Mouse (Mus musculus) spleen, adult 2 months (tissue): ENCODE results near the gene F8.

Experiments used
- CTCF ChIP-seq: fragments of 200-500 bp; IDR thresholded peaks from 2 replicates; pipeline ENCODE4 v1.5.1; 2011; ENCODE audit warnings: mild to moderate bottlenecking, inconsistent platforms; ENCODE audit not compliant: insufficient read depth, insufficient read length, insufficient replicate concordance; ENCODE audit errors: extremely low read depth
- POLR2A ChIP-seq: fragments of 200-500 bp; IDR thresholded peaks from 2 replicates; pipeline ENCODE4 v1.6.1; 2011; ENCODE audit warnings: low read depth, low read length, inconsistent platforms

- TF ChIP-seq CTCF (no peak), POLR2A (no peak)
Measured at GRCm38 (mm10) chrX:75271676-75272075, 110.7 kb downstream of the F8 start.
